Mouse (Mus musculus) fibroblast of lung, adult 2 months (primary cell): Measurements from ENCODE around the gene Car7.
"Not testable (repeated sequence)": the region's sequence is repeated elsewhere in the genome, so short reads cannot be mapped to it uniquely, and the experiment has no call there.

ENCODE experiments used
- DNase-seq: peaks from one replicate; pipeline ENCODE4 v3.0.0-alpha.2; 2011; ENCODE audit warnings: low read depth

Gene Car7

GRCm38 (mm10) chr8:104569559-104569958 lies 35.1 kb downstream of the Car7 start:
- DNase-seq = no peak

GRCm38 (mm10) chr8:104570436-104571343 lies 36.2 kb downstream of the Car7 start:
- DNase-seq = peak; percentile 42

DNA sequence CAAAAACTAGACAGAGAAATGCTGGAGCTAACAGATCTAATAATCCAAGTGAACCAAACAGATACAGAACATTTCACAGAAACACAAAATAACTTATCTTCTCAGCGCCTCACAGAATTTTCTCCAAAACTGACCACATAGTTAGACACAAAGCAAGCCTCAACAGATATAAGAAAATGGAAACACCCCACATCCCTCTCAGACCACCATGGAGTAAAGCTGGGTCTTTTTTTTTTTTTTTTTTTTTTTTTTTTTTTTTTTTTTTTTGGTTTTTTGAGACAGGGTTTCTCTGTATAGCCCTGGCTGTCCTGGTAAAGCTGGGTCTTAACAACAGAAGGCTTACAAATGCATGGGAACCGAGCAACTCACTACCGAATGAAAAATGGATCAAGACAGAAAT lies 42.3 kb downstream of the Car7 start:
- no peak for DNase-seq

DNA sequence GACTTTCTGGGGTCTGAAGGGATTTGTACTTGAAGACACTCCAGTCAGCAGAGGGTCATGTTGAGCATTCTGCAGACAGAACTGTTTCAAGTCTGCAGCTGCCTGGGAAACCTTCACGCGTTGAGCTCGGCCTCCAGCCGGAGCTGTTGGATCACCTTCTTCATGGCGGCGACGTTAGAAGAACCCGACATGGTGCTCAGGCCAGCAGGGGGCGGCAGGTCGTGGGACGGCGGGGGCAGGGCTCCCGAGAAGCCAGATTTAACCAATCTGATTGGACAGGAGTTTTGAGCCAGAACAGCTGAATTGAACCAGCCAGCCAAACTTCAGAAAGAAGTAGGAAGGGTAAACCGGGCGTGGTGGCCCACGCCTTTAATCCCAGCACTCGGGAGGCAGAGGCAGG lies 43.1 kb downstream of the Car7 start:
- not testable (repeated sequence) for DNase-seq

- DNase-seq = no peak
Observed at GRCm38 (mm10) chr8:104584522-104584921, 50.0 kb downstream of the Car7 start.

DNA sequence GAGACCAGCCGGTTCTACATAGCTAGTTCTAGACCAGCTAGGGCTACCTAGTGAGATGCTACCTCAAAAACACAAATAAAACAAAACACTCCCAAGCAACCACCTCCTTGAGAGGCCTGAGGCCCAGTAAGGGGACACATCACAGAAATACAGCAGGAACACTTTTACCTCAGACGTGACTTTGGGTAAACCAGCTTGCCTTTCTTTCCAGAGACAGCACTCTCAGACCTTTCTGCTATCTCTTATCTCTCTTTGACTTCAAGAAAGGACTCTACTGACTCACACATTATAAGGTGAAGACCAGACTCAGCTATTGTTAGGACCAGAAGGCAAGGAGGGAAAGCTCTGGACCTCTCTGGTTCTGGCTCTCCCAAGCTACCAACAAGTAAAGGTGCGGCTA lies 55.8 kb downstream of the Car7 start:
- no peak for DNase-seq

- peak; percentile 71 for DNase-seq
Observed at GRCm38 (mm10) chr8:104591133-104591834, 56.8 kb downstream of the Car7 start, which contains the start of gene Pdp2. TSS of gene Pdp2 (plus strand) at chr8:104591451.

DNA sequence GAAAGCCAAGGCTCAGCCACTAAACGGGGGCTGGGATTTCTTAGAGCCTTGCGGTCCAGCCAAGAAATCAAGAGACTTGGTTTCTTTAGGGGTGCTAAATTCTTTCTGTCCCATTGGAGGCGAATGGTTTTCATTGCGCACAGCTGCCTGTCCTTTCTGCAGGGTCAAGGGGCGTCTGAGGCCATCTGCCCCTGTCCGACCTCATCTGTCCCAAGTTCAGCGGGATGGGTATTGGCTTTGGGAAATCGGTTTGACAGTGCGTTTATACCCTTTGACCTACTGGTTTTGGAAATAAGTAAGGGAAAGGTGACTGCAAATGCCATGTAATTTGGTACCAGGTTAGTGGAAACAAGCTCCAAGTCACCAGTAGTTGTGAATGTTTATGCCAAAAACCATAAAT lies 57.4 kb downstream of the Car7 start:
- DNase-seq = no peak

DNA sequence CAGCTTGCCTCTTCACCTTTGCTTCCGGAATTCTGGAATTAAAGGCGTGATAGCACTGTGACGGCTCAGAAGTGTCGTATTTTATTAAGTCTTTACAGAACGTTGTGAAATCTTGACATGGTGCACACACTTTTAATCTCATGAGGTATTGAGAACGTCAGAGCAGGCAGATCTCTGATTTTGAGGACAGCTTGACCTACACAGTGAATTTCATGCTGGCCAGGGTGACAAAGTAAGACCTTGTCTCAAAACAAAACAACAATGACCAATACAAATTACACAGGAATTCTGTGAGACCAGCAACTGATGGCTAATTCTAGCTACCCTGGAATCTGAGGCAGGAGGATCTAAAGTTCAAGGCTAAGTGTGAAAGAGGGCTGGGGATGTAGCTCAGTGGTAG lies 58.1 kb downstream of the Car7 start:
- no peak for DNase-seq

- no peak for DNase-seq
Observed at GRCm38 (mm10) chr8:104593536-104594325, 59.2 kb downstream of the Car7 start.

DNA sequence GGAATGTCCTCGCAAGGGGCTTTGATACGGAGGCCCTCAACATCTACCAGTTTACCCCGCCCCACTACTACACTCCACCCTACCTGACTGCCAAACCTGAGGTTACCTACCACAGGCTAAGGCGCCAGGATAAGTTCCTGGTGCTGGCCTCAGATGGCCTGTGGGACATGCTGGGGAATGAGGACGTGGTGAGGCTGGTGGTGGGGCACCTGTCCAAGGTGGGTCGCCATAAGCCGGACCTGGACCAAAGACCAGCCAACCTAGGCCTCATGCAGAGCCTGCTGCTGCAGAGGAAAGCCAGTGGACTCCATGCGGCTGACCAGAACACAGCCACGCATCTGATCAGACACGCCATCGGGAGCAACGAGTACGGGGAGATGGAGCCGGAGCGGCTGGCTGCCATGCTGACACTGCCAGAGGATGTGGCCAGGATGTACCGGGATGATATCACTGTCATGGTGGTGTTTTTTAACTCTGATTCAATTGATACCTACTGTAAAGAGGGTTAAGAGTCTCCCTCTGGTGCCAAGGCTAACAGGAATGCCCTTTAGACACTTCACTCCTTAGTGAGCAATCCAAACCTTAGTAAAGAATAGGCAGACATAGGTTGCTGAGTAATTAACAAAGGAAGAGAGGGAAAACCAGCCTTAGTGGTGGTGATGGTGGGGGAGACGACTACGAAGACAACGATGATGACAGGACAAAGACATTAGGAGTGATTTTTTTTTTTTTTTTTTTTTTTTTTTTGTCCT lies 60.3 kb downstream of the Car7 start:
- DNase-seq = no peak

DNA sequence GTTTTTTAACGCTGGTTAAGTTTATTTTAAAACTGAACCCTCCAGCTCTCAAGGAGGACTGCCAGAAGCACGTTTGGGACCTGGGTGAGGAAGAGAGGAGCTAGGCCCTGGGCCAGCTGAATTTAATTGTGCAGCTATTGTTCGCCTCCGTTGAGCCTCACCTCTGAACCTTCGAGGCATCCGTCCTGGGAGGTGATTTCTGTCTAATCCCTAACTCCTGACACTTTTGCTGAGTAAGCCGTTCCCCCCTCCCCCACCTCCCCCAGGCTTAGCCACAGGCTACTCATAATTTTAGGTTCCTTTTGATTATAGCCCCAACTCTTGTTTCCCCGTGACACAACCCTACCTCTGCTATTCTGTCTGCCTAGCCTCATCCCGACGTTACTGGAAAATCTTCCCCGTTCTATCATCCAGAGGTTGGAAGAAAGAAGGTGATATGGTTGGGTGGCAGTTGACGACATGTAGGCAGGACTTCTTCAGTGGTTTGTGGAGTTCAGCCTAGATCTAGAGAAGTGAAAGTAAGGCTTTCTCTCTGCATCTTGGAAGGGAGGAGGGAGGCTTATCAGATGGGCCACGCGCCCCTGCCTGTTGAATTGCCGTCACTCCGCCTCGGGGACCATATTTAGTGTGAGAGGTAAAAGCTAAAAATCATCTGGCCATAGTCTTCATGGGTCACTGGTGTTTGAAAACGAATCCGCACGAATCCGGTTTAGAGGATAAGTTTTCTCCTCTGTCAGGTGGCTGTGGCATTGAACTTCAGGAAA lies 61.5 kb downstream of the Car7 start:
- DNase-seq = no peak

DNA sequence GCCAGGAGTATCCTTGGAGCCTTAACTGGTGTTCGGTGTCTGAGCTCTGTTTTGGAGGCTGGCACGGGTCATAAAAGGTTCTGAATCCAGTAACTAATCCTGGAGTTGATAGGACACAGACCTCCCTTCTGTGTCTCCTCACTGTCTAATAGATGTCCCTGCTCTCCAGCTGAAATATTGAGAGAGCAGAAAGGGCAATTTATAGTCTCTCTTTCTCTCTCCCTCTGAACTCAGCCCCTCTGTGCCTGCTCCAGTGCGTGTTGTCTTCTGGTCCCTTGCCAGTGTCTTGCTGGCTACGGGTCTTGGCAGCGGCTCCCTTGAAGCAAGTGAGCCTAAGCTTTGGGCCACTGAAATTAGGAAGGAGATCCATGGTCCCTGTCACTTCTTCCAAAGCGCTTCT lies 63.2 kb downstream of the Car7 start:
- DNase-seq = no peak

DNA sequence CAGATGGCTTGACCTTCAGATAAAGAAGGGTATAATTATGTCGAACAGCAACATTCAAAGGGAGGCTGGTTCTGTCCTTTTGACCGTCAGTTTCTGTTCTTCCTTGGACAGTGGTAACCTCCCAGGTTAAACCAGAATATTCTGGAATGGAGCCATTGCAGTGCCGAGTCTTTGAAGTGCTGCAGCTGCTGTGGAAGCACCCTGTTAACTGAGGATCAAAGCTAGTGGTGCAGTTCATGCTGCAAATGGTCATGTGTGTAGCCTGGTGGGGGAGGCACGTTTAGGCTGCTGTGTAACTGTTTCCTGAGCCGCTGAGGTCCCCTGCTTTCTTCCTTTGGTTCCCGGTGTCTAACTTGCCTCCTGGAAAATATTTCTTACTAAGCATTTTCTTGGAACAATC lies 64.0 kb downstream of the Car7 start:
- DNase-seq = no peak
